Mouse (Mus musculus) limb, embryonic 11.5 days (tissue): ENCODE results near the gene E030018B13Rik. TPM values are rescaled to one million over a fixed set of nuclear protein-coding genes. Genes with fewer than 3 reads are reported as not detected.

ENCODE experiments used
- ATAC-seq: fragments of 200-750 bp; cut with Nextera tagmentation; 2 replicates; pipeline ENCODE4 v1.8.0; 2017; ENCODE audit warnings: low read depth; ENCODE audit not compliant: insufficient number of reproducible peaks, low FRiP score, low TSS enrichment
- DNase-seq: peaks from one replicate; pipeline ENCODE4 v3.0.0-alpha.2; 2015; ENCODE audit warnings: low spot score
- H3K27ac ChIP-seq: fragments of 300-500 bp; sonication (generic); replicated peaks from 2 replicates; pipeline ENCODE4 v1.5.1; 2014; ENCODE audit warnings: low read depth, mild to moderate bottlenecking, low read length
- H3K27me3 ChIP-seq: fragments of 300-500 bp; sonication (generic); 2 replicates; pipeline ENCODE4 v1.6.1; 2014; ENCODE audit warnings: mild to moderate bottlenecking, low read length, mixed read lengths; ENCODE audit not compliant: control insufficient read depth, insufficient read depth
- H3K36me3 ChIP-seq: fragments of 300-500 bp; sonication (generic); 2 replicates; pipeline ENCODE4 v1.6.1; 2014; ENCODE audit warnings: mild to moderate bottlenecking, low read length, moderate library complexity, mixed read lengths; ENCODE audit not compliant: control insufficient read depth, insufficient read depth
- H3K4me1 ChIP-seq: fragments of 300-500 bp; sonication (generic); 2 replicates; pipeline ENCODE4 v1.6.1; 2014; ENCODE audit warnings: low read length, mixed read lengths; ENCODE audit not compliant: control insufficient read depth, insufficient read depth
- H3K4me2 ChIP-seq: fragments of 300-500 bp; sonication (generic); 2 replicates; pipeline ENCODE4 v1.6.1; 2014; ENCODE audit warnings: low read depth, mild to moderate bottlenecking, moderate library complexity; ENCODE audit not compliant: severe bottlenecking
- H3K4me3 ChIP-seq: fragments of 300-500 bp; sonication (generic); 2 replicates; pipeline ENCODE4 v1.5.1; 2014; ENCODE audit warnings: low read depth, low read length
- H3K9ac ChIP-seq: fragments of 300-500 bp; sonication (generic); 2 replicates; pipeline ENCODE4 v1.6.1; 2014; ENCODE audit warnings: mild to moderate bottlenecking, low read length
- H3K9me3 ChIP-seq: fragments of 300-500 bp; sonication (generic); 2 replicates; pipeline ENCODE4 v1.6.1; 2016; ENCODE audit warnings: low read length; ENCODE audit not compliant: control insufficient read depth
- WGBS: fragments of 180-500 bp; shearing (Covaris S2); extraction: QIAGEN DNeasy Blood & Tissue Kit; methylation state at CpG from one replicate; pipeline ENCODE4 v1.1.7; 2014; 5-methylcytosine and 5-hydroxymethylcytosine counted together
- polyA plus RNA-seq: library from polyadenylated mRNA; unstranded; fragments of >200 nt; fragmentation: Nextera tagmentation; extraction: Ambion mirVana; gene quantifications from 2 replicates; pipeline ENCODE4 v1.2.1, GENCODE M21; 2014

E030018B13Rik gene
- polyA plus RNA-seq, result not detected in 2 replicates

DNA sequence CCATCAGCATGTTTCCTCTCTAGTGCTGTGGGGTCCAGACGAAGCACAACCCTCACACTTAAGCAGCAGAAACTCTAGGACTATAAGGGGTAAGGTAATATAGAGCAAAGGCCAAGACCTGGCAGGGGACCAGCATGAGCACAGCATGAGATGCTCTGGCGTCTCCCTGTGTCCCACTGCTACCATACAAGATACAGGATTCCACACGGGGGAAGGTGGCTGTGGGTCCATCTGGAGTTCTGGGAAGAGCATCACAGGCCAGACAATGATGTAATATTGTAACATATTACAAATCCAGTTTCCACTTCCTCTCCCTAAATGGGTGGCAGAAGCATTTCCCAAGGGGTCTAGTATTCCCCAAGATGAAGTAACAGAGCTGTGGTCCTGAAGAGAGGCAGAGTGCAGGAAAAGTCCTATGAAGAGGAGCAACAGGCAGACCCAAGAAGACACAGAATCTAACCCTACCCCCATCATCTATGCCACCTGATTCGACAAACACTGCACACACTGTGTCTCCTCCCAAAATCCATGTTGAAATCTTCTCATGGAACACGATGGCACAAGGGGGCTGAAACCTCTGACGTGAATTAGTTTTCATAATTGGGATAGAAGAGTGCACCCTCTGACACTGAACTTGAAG, at the start of gene E030018B13Rik:
Gene E030018B13Rik (plus strand): TSS at position 590 of the 640 bp plus-strand sequence.
- H3K36me3 ChIP-seq, result no peaks in the 10 kb centered on the region
- H3K4me3 ChIP-seq, result no peak within 1 kb of the TSS
- no peaks in the 10 kb centered on the region for H3K9me3 ChIP-seq
- H3K4me2 ChIP-seq, result no peak within 1 kb of the TSS
- DNase-seq (no peak), ATAC-seq (no peak)
- no peak within 1 kb of the TSS for H3K27ac ChIP-seq
- H3K27me3 ChIP-seq, result no peaks in the 10 kb centered on the region
- H3K9ac ChIP-seq, result no peak within 1 kb of the TSS
- WGBS, result 93% methylated on average over 6 of the region's 6 CpGs
- peaks cover 19% of the 10 kb centered on the region for H3K4me1 ChIP-seq

DNA sequence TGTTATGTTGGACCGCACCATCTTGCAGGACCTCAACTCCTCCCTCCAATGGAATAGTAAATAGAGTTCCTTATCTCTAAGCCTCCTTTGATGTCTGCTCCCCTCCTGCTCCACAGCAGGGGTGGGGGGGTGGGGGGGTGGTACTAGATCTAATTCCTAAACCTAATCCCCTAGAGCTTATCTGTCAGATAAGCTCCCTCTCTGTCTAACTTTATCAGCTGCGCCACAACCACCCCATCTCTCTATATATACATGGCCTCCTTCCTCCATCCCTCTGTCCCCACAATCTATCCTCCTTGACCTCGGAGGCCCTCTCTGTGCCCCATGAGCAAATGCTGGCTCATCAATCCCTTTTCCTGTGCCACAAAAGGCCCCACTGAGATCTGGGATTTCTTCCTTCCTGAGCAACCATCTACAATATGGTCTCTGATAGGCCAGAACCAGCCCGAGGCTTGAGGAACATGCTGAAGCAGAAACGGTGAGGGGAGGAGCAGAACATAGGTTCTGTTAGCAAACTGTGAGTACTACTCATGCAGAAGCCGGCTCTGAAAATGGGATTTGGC, 48.2 kb upstream of the E030018B13Rik start:
- no peaks in the 10 kb centered on the region for H3K36me3 ChIP-seq
- no peak overlapping the region for H3K9ac ChIP-seq
- no peaks in the 10 kb centered on the region for H3K4me1 ChIP-seq
- no peak overlapping the region for H3K4me3 ChIP-seq
- no peak for ATAC-seq
- no peaks in the 10 kb centered on the region for H3K27me3 ChIP-seq
- no peak overlapping the region for H3K27ac ChIP-seq
- whole genome bisulfite sequencing, result 69% methylated on average over 6 of the region's 6 CpGs
- H3K9me3 ChIP-seq, result no peaks in the 10 kb centered on the region
- no peak overlapping the region for H3K4me2 ChIP-seq
- DNase-seq, result no peak

DNA sequence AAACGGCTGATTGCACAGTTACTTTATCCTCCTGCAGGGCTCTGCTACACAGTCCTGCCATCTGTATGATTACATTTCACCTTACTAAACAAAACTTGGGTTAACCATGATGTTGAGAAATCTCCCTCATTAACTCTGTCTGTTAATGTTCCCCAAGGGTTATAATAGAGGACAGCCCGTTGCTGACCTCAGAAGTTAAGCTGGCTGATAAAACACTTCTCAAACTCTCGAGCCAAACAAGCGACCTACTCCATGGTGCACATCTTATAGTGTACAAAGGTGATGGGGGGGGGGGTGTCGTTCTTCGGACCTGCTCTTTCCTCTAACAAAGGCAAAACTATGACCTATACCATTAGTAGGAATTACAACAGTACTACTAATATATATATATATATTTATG, 45.0 kb upstream of the E030018B13Rik start:
- no peak overlapping the region for H3K4me2 ChIP-seq
- no peaks in the 10 kb centered on the region for H3K36me3 ChIP-seq
- DNase-seq (no peak), ATAC-seq (no peak)
- H3K27ac ChIP-seq, result no peak overlapping the region
- no peaks in the 10 kb centered on the region for H3K9me3 ChIP-seq
- no peaks in the 10 kb centered on the region for H3K4me1 ChIP-seq
- H3K9ac ChIP-seq, result no peak overlapping the region
- H3K4me3 ChIP-seq, result no peak overlapping the region
- no peaks in the 10 kb centered on the region for H3K27me3 ChIP-seq
- 86% methylated on average over 6 of the region's 6 CpGs for whole genome bisulfite sequencing

DNA sequence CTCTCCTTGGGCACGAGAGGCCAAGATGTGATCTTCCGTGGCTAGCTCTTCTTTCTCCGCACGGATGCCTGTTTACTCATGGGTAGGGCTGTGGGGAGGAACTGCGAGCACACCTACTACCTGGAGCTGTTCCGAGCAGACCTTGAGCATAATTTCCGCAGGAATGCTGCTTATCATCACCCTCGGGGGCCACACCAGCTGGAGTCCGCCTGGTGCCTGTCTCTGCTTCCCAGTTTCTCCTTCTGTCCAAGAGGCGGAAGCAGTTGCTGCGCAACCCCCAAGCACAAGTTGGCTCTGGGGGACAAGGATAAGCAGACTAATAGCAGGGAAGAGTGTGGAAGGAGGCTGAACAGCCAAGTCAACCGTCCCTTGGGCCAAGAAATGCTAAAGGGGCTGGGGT, 42.8 kb upstream of the E030018B13Rik start:
- no peak for DNase-seq
- Histone ChIP-seq H3K9ac (no peak overlapping the region), H3K27me3 (no peaks in the 10 kb centered on the region), H3K4me2 (no peak overlapping the region), H3K27ac (no peak overlapping the region), H3K9me3 (no peaks in the 10 kb centered on the region), H3K4me1 (no peaks in the 10 kb centered on the region), H3K36me3 (no peaks in the 10 kb centered on the region), H3K4me3 (no peak overlapping the region)
- ATAC-seq, result no peak
- 68% methylated on average over 12 of the region's 12 CpGs for WGBS

DNA sequence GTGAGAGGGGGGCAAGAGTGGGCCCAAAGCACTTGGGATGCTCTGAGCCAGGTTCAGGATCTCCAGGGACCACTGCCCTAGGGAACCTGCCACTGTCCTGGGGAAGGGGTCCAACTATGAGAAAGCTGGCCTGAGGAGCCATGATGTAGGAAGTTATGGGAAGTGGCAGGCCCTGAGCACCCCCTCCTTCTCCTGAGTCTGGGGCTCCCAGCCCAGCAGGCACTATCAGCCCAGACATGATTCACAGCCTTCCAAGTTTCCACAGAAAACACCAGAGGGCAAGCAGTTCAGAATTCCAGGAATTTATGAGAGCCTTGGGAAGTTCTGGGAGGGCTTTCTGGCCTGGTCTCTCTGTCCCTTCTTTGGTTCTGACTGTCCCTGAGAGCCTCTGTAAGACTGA, 41.0 kb upstream of the E030018B13Rik start:
- Histone ChIP-seq H3K9ac (no peak overlapping the region), H3K4me1 (no peaks in the 10 kb centered on the region), H3K27ac (no peak overlapping the region), H3K27me3 (no peaks in the 10 kb centered on the region), H3K4me2 (no peak overlapping the region), H3K36me3 (no peaks in the 10 kb centered on the region), H3K4me3 (no peak overlapping the region), H3K9me3 (no peaks in the 10 kb centered on the region)
- ATAC-seq, result no peak
- no peak for DNase-seq

DNA sequence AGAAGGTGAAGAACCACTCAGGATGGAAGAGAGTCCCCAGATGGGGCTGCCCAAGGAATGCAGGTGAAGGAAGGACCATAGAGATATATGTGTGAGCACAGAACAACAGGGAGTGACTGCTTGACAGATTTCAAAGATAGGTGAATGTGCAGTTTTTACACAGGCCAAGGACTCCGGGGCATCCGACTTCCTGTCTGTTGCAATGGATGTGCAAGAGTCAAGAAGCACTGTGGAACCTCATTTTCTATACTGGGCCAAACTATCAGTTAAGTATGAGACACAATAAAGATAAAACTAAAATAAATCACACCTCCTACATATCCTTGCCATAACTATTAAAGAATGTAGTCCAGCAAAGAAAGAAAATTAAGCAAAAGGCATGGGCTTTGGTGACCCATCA, 40.0 kb upstream of the E030018B13Rik start:
- no peak overlapping the region for H3K9ac ChIP-seq
- no peaks in the 10 kb centered on the region for H3K4me1 ChIP-seq
- WGBS, result 91% methylated on average over 2 of the region's 2 CpGs
- no peaks in the 10 kb centered on the region for H3K27me3 ChIP-seq
- ATAC-seq (no peak), DNase-seq (no peak)
- H3K4me2 ChIP-seq, result no peak overlapping the region
- no peak overlapping the region for H3K27ac ChIP-seq
- H3K4me3 ChIP-seq, result no peak overlapping the region
- H3K36me3 ChIP-seq, result no peaks in the 10 kb centered on the region
- H3K9me3 ChIP-seq, result no peaks in the 10 kb centered on the region

DNA sequence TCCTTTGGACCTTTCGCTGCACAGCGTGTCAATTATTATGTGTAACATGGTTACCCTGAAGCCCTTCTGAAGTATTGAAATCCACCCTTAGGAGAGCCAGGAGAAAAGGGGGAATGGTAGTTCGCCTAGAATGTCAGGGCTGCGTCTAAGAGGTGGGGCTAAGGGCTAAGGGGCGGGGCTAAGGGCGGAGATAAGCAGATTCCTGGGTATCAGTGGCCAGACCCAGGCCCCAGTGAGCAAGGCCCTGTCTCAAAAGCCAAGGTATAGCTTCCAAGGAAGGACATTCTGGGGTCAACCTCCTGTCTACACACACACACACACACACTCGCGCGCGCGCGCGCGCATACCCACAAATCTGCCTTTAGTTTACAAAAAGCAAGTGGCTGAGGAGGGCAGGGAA, 39.0 kb upstream of the E030018B13Rik start:
- DNase-seq, result no peak
- Histone ChIP-seq H3K9ac (no peak overlapping the region), H3K4me3 (no peak overlapping the region), H3K36me3 (no peaks in the 10 kb centered on the region), H3K27me3 (no peaks in the 10 kb centered on the region), H3K27ac (no peak overlapping the region), H3K4me1 (no peaks in the 10 kb centered on the region), H3K4me2 (no peak overlapping the region), H3K9me3 (no peaks in the 10 kb centered on the region)
- WGBS, result 21% methylated on average over 14 of the region's 14 CpGs
- ATAC-seq, result no peak

DNA sequence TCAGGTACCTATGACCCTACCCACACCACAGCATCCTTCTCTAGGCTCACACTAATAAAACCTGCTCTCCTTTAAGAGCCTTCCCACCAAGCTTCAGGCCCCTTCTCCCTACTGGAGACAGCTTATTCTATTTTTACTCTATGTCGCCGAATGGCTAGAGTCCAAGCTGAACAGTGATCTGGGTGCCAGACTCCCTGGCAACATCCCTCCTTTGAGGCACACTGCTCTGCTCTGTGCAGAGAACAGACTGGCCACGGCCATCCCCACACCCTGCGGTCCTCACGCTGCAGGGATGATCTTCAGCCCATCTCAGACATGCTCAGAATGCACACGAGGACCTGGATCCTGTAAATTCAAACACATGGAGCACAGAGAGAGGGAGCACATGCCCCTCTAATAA, 37.1 kb upstream of the E030018B13Rik start:
- no peak for ATAC-seq
- no peak overlapping the region for H3K27ac ChIP-seq
- WGBS, result 87% methylated on average over 6 of the region's 6 CpGs
- H3K4me3 ChIP-seq, result no peak overlapping the region
- H3K9ac ChIP-seq, result no peak overlapping the region
- H3K9me3 ChIP-seq, result no peaks in the 10 kb centered on the region
- no peaks in the 10 kb centered on the region for H3K27me3 ChIP-seq
- no peak for DNase-seq
- no peaks in the 10 kb centered on the region for H3K36me3 ChIP-seq
- H3K4me1 ChIP-seq, result no peaks in the 10 kb centered on the region
- H3K4me2 ChIP-seq, result no peak overlapping the region

DNA sequence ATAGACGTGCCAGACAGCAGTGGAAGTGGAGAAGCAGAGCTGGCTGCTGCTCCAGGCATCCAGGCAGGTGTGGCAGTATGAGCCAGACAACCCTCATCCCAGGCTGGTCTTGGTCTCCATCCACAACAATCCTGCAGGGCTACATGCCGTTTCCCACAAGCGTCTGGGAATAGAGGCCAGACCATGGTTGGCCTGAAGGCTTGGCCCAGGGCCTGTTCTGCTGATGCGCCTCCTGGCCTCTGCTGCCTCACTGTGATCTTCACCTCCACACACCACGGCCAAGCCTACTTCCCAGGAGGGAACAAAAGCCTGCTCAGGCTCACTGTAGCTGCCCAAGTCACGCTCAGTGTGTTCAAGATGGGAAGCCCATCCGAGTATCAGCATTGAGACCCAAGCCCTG, 33.9 kb upstream of the E030018B13Rik start:
- H3K27me3 ChIP-seq, result no peaks in the 10 kb centered on the region
- 89% methylated on average over 7 of the region's 7 CpGs for WGBS
- DNase-seq, result no peak
- ATAC-seq, result no peak
- no peak overlapping the region for H3K27ac ChIP-seq
- H3K4me3 ChIP-seq, result no peak overlapping the region
- no peak overlapping the region for H3K9ac ChIP-seq
- H3K9me3 ChIP-seq, result no peaks in the 10 kb centered on the region
- H3K4me1 ChIP-seq, result no peaks in the 10 kb centered on the region
- no peak overlapping the region for H3K4me2 ChIP-seq
- H3K36me3 ChIP-seq, result no peaks in the 10 kb centered on the region
